Mouse (Mus musculus): ENCODE results near the gene Spats2l.

Gene Spats2l

DNA sequence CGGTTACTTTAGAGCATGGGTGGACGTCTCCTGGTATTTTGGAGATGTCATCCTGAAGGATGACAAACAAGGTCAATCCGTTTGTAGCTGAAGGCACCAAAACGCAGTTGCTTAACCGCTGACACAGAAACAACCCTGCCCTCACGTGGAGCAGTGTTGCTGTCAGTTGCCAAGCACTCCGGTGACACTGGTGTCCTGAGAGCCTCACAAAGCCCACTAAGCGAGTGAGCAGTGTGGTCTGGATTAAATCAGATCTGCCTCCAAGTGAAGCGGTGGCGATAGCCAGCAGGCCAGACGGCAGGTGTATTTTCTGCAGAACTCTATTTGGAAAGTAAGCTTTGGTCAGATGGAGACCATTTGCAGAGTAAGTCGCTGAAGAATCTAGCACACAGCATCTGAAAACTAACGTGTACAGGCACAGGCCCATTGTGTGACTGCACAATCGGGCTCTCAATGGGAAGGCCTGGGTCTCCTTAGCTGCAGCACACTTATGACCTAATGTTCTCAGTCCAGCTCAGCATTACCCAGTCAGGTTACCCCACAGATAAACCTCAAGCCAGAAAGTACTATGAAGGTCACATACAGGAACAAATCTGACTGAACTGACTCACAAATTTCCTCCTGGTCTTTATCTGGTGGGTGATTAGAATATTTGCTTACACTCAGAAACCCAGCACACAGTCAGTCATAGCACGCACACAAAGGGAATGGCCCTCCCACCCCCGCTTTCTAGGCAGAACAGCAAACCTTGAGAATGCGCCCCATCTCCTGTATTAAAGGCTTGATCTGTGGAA lies 51.2 kb downstream of the Spats2l start:
- DNase-seq (ENCODE audit: low read depth in 2 of 2, low spot score in 2 of 2), result no peak

DNA sequence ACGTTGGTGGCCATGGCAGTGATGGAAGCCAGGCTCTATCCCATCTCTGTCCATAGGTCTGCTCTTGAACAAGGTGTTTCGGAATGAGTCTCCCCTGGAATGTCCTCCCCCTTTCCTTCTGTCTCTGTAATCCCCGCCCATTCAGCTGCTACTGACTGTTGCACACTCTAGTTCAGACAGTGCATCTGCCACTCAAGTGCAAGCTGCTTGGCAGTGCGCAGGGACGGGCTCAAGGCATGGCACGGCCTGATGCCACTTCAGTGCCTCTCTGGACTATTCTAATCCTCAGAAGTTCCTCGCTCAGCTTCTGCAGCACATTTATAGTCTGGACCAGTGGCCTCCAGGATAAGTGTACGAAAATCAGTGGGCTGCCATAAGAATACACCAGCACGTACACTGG lies 52.3 kb downstream of the Spats2l start:
- no peak for DNase-seq (ENCODE audit: low read depth in 2 of 2, low spot score in 2 of 2)

DNA sequence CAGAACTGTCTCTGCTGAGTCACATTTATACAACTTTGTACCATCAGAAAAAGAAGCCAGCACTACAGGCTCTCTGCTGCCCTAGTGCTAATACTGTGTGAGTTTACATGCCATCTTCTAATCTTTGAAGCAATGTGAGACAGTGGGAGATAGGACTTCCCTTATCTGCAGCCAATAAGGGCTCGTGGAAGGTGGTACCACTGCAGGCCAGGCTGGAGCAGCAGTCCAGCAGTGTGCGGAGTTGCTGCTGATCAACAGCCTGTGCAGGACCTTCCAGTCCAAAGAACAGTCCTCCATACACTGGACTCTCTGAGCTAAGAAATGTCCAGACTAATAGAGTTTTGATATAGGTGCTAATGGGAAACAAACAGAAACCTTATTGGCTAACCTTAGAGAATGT lies 59.2 kb downstream of the Spats2l start:
- DNase-seq (ENCODE audit: low read depth in 2 of 2, low spot score in 2 of 2), result no peak

DNA sequence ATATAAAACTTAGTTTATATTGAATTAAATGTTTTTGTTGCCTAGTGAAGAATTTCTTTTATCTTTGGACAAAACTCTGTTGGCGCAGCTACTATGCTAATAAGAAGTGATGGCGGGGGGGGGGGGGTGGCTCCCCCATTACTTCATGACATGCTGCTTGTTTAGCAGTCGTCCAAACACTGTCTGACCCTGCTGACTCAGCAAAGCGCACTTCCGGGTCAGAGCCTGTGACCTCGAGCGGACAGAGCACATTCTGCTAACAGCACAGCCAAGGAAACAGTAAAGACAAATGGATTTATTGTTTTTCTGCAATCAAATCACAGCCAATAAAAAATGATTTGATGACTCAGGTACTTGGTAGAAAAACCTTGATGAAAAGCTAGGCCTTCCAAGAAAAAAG lies 61.2 kb downstream of the Spats2l start:
- DNase-seq (ENCODE audit: low read depth in 2 of 2, low spot score in 2 of 2), result no peak

DNA sequence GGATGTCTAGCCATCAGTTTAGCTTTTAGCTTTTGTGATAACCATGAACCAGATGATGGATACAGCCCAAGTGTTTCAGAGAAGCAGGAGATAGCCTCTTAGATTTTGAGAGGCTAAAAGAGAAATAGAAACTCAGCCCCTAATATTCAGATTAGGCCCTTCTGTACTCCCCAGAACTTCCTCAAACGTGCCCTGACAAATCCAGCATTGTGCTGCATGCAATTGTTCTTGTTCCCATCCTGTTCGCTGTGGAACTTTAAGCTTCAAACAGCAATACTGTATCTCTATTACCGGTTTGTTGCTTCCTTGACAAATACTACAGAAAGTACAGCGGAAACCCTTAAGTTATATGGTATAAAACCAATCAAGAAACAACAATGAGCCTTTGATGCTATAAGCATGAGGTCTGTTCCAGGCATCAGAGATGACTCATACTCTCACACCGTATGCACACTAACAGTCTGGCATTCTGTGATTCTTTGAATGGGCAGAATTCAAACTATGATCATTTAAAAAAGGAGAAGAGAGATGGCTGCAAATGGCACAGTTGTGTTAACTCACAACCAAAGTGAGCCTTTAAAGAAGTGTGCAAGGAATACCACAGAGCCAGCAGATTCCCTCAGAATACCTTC lies 62.8 kb downstream of the Spats2l start:
- no peak for DNase-seq (ENCODE audit: low read depth in 2 of 2, low spot score in 2 of 2)

DNA sequence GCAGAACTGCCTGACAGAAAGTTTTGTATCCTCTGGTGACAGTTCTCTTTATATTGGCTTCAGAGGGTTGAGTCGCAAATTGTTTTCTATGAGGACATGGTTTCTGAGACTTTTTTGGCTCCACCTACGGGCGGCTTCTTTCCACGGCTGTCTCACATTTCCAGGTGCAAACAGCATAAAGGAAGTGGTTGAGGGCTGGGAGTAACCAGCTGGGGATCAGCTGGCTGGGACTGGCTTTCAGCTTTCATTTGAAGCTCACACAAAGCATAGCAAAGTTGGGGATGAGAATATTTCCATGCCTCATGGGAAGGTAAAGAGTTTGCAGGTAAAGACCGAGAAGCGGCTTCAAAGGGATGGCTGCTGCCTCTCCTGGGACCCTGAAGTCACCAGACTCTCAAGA lies 65.9 kb downstream of the Spats2l start:
- DNase-seq (ENCODE audit: low read depth in 2 of 2, low spot score in 2 of 2), result peak in 1 of 2 experiments; percentile 10

DNA sequence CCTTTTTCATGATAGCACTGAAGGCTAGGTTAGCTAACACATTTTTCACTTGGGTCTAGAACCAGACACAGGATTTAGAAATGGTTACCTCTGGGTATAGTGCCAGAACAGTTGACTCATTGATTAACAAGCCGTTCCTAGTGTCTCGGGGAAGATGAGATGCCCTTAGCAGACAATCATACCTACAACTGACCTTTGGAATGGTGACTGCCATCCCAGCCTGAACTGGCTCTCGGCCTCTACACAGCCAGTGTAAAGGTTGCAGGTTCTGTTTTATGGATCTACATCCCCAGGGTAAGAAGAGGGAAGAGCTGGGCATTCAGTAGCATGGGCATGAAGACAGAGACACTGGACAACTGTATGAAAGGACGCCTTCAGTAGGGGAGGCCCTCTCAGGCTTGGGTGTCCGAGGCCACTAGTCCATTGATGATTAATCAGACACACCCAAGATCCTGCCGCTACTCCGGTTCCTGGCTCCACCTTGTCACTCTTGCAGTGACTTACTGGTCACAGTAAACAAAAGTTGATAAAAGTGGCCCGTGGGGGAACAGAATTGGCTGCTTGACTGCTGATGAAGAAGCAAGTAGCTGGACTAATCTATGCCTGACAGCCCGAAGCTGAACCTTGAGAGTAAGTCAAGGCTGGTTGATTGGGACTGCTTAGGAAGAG lies 71.2 kb downstream of the Spats2l start:
- DNase-seq (ENCODE audit: low read depth in 2 of 2, low spot score in 2 of 2), result no peak

DNA sequence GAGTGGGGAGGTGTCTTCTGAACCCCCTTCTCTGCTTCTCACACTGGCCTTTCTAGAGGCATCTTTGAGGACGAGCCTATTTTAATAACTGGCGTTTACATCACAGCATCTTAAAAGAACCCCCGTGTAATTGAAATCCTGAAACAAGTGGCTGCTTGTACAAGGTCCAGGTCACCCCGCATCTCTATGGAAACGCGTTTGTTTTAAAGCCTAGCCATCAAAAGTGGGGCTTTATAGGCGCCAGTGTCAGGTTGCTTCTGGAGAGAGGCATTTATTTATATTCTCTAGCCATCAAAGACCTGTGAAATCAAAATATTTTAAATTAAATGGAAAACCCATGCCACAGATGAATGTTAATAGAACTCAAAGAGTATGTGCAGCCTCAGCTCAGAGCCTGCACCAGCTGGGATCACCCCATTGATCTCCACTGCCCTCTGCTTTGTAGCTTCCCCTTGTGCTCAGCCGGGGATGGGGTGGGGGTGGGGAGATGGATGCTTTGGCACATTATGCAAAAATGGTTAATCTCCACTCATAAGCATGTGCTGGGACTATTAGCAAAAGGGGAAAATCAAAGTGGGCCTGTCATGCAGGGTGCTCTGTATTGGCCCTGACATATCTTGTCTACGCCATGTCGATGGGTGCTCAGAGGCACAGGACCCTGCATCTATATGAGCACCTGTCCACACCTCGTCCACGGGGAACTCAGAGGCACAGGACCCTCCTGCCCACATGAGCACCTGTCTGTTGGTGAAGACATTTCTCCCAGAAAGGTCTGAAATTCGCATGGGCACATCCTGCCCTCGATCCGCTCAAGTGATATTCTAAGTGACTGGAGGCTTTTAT lies 73.1 kb downstream of the Spats2l start:
- DNase-seq (ENCODE audit: low read depth in 2 of 2, low spot score in 2 of 2), result no peak

DNA sequence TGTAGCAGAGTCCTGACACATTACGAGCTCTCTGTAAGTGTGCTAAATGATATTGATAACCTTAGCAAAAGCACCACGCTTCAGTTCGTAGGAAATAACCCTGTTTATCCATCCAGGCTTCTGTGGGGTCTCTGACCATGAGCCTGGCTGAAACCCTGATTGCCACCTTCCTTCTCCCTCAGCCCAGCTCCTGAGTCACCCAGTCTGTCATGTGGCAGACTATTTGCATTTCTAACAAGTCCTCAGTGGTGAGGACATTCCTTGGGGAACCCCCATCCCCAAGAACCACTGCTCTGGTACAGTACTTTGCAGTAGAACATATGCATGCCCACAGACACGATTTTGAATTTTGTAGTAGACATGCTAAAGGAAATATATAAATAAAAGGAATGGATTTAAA lies 75.1 kb downstream of the Spats2l start:
- DNase-seq (ENCODE audit: low read depth in 2 of 2, low spot score in 2 of 2), result no peak

DNA sequence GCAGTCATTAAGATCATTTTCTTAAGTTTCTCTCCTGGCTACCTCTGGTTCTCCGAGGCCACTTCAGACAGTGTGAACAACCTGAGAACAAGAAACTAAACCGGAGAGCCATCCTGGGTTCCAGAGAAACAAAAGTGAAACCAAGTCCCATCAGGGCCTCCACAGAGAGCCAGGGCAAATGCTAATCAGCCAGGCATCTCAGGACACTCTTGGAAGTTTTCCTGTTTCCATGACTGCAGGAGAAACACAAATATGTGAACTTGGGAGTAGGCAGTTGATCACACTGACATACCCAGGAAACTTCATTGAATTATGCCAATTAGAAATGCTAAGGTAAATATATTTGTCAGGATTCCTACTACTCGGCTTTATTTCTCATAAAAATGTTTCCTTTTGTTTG lies 76.0 kb downstream of the Spats2l start:
- DNase-seq (ENCODE audit: low read depth in 2 of 2, low spot score in 2 of 2), result no peak

DNA sequence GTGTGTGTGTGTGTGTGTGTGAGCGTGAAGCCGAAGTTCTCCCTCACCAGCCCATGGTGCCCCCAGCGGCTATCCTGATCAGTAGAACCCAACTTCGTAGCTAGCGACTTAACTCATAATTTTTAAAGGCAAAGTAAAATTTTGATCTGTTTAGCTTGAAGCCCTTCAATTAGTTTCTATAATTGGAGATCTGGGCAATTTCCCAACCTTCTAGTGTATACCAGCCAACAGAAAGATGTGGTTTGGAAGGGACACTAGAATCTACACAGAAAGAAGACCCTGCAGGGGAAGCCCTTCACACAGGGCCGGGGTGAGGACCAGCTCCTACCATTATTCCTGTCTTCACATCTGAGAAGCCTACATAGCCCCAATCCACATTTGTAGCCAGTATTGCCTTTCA lies 77.9 kb downstream of the Spats2l start:
- no peak for DNase-seq (ENCODE audit: low read depth in 2 of 2, low spot score in 2 of 2)

DNA sequence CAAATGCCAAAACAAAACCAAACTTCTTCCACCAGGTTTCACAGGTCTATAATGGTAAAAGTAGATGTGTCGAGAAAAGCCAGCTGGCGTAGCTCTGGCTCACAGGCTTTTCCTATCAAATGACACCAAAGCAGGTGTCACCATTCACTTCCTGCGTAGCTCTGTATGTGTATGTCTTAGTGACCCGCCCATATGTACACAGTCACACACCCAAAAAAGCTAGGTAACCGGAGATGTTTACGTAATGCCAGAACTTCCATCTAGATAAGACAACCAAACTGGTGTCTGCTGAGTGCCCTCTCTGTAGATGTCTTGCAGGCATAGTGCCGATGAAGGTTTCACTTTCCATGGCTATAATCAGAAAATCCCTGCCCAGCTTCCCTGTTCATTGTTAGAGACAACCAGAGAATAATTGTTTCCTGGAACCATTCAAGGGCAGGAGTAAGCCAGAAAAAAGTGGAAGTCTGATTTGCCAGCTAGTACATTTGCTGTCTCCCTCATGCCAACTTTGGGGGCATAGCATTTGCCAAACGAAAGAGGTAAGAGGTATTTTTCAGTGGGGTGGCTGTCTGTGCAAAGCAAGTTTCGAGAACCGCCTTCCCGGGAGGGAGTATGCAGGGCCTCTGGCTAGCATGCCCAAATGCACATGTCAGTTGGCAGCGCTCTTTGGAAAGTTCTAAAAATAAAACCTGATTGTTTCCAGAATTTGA lies 78.8 kb downstream of the Spats2l start:
- DNase-seq (ENCODE audit: low read depth in 2 of 2, low spot score in 2 of 2), result no peak

DNA sequence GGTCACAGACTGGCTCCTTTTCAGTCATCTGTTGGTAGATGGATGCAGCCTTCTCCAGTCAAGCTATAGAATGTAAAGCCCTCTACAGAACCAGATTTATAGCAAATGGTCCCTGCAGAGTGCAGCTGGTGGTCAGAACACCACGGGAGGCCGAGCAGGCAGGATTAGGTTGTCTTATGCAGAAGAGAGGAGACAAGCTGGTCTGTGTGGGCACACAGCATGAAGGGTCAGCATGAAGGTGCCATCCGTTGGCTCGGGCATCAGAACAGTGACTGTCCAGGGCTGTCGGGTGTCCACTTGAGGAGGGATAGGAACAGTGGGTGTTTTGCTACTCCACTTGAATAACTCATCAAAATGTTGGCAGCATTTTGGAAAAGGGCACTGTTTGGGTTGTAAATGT lies 83.8 kb downstream of the Spats2l start:
- DNase-seq (ENCODE audit: low read depth in 2 of 2, low spot score in 2 of 2), result no peak

DNA sequence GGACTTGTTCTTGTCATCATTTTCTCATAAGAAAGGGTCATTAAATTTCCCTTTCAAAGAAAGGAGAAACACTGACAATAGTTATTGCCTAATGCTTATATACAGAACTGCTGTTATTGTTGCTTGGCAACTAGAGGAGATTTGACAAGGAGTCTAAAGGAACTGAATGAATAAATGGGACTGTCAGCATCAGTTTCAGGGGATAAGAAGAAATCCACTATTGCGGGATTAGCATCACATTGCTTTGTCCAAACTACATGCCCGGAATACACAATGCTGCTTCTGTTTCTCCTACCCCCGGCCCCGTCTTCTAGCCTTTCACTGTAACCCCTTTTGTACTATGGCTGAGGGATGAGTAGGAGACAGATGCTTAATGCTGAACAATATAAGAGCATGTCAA lies 88.1 kb downstream of the Spats2l start:
- no peak for DNase-seq (ENCODE audit: low read depth in 2 of 2, low spot score in 2 of 2)

DNA sequence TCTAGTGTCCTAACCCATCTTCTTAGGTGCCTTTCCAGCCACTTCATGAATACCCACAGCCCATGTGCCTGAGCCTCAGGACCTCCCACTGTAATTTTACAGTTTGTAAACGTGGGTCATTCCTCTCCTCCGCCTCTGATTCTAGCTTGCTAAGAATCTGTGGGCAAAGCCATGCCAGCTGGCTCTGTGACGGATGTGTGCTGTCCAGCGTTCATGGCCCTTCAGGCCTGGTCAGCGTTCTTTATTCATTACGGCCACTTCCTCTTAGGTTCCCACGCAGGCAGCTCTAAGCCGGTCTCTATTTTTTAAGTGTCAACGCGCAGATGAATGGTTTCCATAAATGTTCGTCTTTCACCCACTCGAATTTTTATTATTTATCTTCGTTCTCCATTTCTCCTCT lies 94.7 kb downstream of the Spats2l start:
- no peak for DNase-seq (ENCODE audit: low read depth in 2 of 2, low spot score in 2 of 2)

DNA sequence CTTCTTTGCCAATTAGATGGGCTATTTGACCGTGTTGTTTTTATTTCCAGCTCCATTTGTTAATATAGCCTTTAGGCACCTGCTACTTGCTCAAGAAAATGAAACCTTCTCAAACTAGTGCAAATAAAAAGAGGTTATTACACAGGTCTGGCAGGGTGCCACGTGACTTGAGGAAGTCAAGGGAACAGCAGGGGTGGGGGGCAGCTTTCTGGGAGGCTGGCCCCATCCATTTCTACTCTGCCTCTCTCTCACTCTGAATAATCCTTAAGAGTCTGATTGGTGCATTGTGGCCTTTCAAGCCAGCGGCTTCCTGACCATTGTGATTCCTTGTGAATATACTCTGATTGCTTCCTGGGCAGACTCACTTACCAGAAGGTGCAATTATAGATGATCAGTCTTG lies 98.0 kb downstream of the Spats2l start:
- DNase-seq (ENCODE audit: low read depth in 2 of 2, low spot score in 2 of 2), result no peak

DNA sequence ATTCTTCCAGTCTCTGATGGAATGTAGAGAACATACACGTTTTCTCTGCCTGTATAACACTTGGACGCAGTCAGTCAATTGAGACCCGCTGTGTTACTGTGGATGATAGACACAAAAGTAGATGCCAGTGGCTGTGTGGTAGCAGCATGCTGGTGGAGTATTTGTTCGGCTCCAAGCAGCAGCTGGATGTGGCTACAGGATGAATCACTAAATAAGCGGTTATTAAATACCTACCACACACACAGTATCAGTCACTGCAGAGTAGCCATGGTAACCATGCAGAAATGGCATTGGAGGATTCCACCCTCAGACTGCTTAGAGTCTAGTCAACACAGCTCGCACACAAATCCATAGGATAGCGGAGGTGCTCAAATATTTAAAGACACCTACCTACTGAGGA lies 100.0 kb downstream of the Spats2l start:
- DNase-seq (ENCODE audit: low read depth in 2 of 2, low spot score in 2 of 2), result no peak

DNA sequence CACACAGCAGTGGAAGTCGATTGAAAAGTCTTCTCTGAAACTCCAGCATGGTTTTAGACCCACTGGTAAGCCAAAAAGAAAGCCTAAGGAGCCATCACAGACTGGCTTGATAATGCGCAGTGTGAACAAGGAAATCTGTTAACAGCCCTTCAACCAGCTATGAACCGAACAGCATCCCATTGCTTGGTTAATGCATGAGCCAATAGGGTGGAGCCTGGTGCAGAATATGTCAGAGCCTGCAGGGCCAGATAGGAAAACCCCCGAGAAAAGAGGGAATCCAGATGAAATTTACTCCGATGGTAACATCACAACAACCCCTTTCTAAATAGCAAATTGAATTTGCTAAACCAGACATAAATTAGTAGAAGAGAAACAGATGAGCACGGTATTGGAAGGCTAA lies 101.1 kb downstream of the Spats2l start:
- DNase-seq (ENCODE audit: low read depth in 2 of 2, low spot score in 2 of 2), result no peak

DNA sequence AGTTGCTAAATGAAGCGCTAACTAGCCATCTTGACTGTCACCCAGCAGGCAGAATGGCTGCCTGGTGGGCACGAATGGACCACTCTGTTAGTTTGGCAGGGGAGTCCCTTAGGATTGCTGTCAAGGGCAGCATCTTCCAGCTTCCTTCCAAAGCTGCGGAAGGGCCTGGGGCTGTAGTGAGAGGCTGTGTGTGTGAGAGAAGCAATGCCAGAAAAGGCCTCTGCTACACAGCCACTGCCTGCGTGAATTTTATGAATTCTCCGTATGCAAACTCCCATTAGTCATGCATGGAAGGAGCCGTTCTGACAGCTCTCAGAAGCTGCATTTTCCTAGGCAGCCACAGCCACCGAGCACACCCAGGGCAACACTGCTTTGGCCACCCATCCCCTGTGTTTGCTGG lies 101.5 kb downstream of the Spats2l start:
- DNase-seq (ENCODE audit: low read depth in 2 of 2, low spot score in 2 of 2), result no peak

DNA sequence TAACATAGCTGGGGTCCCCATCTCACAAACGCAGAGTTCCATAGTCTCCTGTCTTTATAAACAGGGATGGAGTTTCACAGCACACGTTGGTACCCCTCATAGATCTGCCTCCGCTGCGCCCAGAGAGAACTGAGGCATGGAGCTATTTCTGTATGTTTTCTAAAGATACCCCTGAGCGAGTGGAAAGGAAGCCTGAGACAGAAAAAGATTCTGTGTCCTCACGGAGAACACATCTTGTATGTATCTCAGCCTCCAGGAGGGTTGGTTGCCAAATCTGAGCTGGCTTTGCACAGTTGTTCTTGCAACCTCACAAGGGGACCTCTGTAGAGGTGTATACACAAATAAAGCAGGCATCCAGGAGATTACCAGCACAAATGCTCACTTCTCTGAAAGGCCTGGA lies 105.0 kb downstream of the Spats2l start:
- no peak for DNase-seq (ENCODE audit: low read depth in 2 of 2, low spot score in 2 of 2)

DNA sequence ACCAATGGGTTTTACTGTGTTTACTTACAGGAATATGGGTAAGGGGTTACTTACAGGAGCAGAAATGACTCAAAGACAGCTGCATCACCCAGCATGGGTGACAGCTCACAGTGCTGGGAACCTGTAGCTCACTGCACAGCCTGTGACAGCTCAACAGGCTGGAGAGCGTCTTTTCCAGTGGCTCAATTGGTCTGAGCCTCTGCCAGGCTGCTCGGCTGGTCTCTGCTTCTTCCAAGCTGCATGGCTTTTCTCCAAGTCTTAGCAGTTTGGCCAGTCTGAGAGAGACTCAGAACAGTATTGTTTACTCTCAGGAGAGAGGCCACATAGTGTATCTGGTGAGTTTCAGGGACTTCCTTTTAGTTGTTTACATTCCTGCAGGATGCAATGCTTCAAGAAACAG lies 110.9 kb downstream of the Spats2l start:
- DNase-seq (ENCODE audit: low read depth in 2 of 2, low spot score in 2 of 2), result no peak

All from CD8-positive naive resting alpha-beta T cell, adult 2 months (primary cell).